Mouse (Mus musculus) myocyte (in vitro differentiated cells): ENCODE results near the gene Kirrel3.

Experiments
- CEBPB ChIP-seq: IDR thresholded peaks from 2 replicates; pipeline ENCODE4 v1.6.1; 2011; ENCODE audit warnings: mild to moderate bottlenecking, moderate library complexity; ENCODE audit not compliant: poor library complexity, insufficient read depth, severe bottlenecking
- MAX ChIP-seq: IDR thresholded peaks from one replicate; pipeline ENCODE4 v1.6.1; 2011; ENCODE audit warnings: low read depth, mild to moderate bottlenecking, control low read depth
- MYOD1 ChIP-seq, 3 experiments: IDR thresholded peaks; one replicate each; pipeline ENCODE4 v1.6.1; 2011; ENCODE audit warnings: control low read depth in 2 of 3, low read depth in 2 of 3, mild to moderate bottlenecking in 2 of 3, moderate library complexity in 1 of 3; ENCODE audit not compliant: insufficient read length in 2 of 3, control insufficient read depth in 1 of 3
- MYOG ChIP-seq, 3 experiments: IDR thresholded peaks; one replicate each; pipeline ENCODE4 v1.6.1; 2011; ENCODE audit warnings: control low read depth in 2 of 3, low read depth in 2 of 3, mild to moderate bottlenecking in 2 of 3; ENCODE audit not compliant: insufficient read length in 2 of 3, control insufficient read depth in 1 of 3, insufficient read depth in 1 of 3
- POLR2A ChIP-seq: IDR thresholded peaks from one replicate; pipeline ENCODE4 v1.6.1; 2011; ENCODE audit warnings: low read depth, mild to moderate bottlenecking, control low read depth, moderate library complexity; ENCODE audit not compliant: insufficient read length
- POLR2AphosphoS2 ChIP-seq: IDR thresholded peaks from one replicate; pipeline ENCODE4 v1.6.1; 2011; ENCODE audit warnings: low read depth, control low read depth; ENCODE audit not compliant: insufficient read length
- REST ChIP-seq: IDR thresholded peaks from one replicate; pipeline ENCODE4 v1.6.1; 2011; ENCODE audit warnings: mild to moderate bottlenecking, control low read depth, moderate library complexity; ENCODE audit not compliant: insufficient read depth, insufficient read length
- TCF3 ChIP-seq: IDR thresholded peaks from one replicate; pipeline ENCODE4 v1.6.1; 2011; ENCODE audit warnings: low read depth, control low read depth; ENCODE audit not compliant: insufficient read length
- USF1 ChIP-seq: IDR thresholded peaks from one replicate; pipeline ENCODE4 v1.6.1; 2011; ENCODE audit warnings: low read depth, mild to moderate bottlenecking, control low read depth, moderate library complexity

DNA sequence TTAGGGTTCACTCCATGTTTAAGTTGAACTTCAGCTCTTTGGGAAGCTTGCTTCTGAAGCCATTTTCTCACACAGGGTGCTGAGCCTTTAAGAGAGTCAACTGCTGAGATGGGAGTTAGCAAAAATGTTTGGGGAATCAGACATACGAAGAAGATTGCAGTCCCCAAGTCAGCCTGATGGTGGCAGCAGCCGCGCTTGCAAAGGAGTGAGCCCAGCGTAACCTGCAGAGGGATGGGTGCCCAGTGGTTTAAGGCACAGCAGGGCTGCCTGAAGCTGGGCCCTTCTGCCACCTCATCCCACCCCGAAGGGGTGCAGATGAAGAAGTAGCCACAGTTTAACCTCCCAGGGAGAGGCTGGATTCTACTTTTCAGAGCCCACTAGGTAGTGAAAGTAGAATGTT lies 13.0 kb downstream of the Kirrel3 start:
- TF ChIP-seq POLR2A (no peak), POLR2AphosphoS2 (no peak), TCF3 (no peak), USF1 (no peak), MYOG (IDR thresholded peaks at IDR 0.05; ENCODE audit: control insufficient read depth in 1 of 3, insufficient read depth in 1 of 3, insufficient read length in 2 of 3, low read depth in 2 of 3) (no peak), REST (no peak), CEBPB (no peak), MYOD1 (IDR thresholded peaks at IDR 0.05; ENCODE audit: control insufficient read depth in 1 of 3, insufficient read length in 2 of 3, low read depth in 2 of 3) (no peak), MAX (no peak)
